Mouse (Mus musculus): Measurements from ENCODE around the gene Batf3.

- TF ChIP-seq CTCF (IDR thresholded peaks at IDR 0.05; ENCODE audit: low read depth, low read length) (no peak), POLR2A (IDR thresholded peaks at IDR 0.05; ENCODE audit: insufficient read depth, low read length) (no peak), EP300 (IDR thresholded peaks at IDR 0.05; ENCODE audit: insufficient read depth, low read depth, low read length) (no peak)
Measured at GRCm38 (mm10) chr1:191092050-191092449, 5.6 kb upstream of the Batf3 start.

Data from ES-Bruce4 (cell line).